Mouse (Mus musculus): ENCODE results near the gene Hist1h3h. TPM values are rescaled to one million over a fixed set of nuclear protein-coding genes. Genes with fewer than 3 reads are reported as not detected.
"Not testable (repeated sequence)": the region's sequence is repeated elsewhere in the genome, so short reads cannot be mapped to it uniquely, and the experiment has no call there.

Gene Hist1h3h
- polyA plus RNA-seq (2015; fragmentation: Nextera tagmentation; extraction: Ambion mirVana): 1.1 TPM in 1 of 2 replicates, not detected in the other

DNA sequence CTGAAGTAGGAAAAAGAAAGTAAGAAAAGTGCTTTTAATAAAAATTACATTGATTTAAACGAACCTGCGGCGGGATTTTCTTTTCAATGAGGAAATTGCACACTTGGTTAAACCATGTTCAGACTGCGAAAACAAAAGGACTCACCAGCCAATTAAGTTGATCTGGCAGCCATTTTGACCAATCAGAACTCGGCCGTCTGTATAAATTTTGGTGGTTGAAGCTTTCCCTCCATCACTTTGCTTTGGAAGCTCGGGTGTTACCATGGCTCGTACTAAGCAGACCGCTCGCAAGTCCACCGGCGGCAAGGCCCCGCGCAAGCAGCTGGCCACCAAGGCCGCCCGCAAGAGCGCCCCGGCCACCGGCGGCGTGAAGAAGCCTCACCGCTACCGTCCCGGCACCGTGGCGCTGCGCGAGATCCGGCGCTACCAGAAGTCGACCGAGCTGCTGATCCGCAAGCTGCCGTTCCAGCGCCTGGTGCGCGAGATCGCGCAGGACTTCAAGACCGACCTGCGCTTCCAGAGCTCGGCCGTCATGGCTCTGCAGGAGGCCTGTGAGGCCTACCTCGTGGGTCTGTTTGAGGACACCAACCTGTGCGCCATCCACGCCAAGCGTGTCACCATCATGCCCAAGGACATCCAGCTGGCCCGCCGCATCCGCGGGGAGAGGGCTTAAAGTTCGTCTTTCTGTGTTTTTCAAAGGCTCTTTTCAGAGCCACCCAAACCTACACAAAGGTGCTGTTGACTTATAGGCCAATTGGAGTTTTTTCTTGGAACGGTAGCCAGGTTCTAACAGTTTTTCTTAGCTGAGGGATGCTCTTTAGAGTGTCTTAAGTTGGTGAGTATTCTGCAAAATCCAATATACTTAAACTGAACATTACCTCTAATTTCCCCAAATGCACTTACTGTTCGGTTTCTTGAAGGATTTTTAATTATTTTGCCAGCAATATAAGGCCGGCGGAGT, at the start of gene Hist1h3h:
TSS of gene Hist1h3h (plus strand) at position 263 of the 961 bp plus-strand sequence.
- H3K36me3 ChIP-seq (replicated peaks); H3K9me3 ChIP-seq; H3K27me3 ChIP-seq (replicated peaks): not testable (repeated sequence)
- WGBS: under 1% methylated on average over 31 of the region's 56 CpGs
- H3K27ac ChIP-seq: peak within 1 kb of the TSS; percentile 91
- peak within 1 kb of the TSS; percentile 52 for H3K9ac ChIP-seq
- peaks cover 35% of the 10 kb centered on the region for H3K4me1 ChIP-seq
- peak within 1 kb of the TSS; percentile 78 for H3K4me2 ChIP-seq
- peak; percentile 45 for ATAC-seq (replicated peaks)
- peak within 1 kb of the TSS; percentile 44 for H3K4me3 ChIP-seq

DNA sequence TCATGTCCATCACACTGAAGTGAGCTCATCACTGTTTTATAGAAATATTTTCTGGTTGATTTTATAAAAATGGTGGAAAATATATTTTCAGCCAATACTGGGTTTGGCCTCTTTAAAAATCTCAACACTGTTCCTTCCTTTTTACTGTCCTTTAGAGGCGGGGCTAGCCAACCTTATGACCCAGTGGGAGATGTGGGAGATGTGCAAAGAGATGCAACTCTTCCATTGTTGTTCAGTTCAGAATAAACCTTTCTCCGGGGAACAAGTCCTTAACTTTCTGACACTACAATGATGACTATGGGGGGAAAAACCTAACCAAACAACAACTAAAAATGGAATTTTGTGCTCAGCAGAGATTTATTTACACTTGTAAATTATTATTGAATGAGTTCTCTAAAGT, 40.2 kb upstream of the Hist1h3h start, which contains the start of gene Olfr1360:
TSS of gene Olfr1360 (minus strand) at position 101 of the 400 bp plus-strand sequence.
- Histone ChIP-seq H3K9me3 (no peaks in the 10 kb centered on the region), H3K4me3 (no peak within 1 kb of the TSS), H3K9ac (no peak within 1 kb of the TSS), H3K27me3 (replicated peaks) (no peaks in the 10 kb centered on the region), H3K4me1 (no peaks in the 10 kb centered on the region), H3K36me3 (replicated peaks) (no peaks in the 10 kb centered on the region), H3K27ac (no peak within 1 kb of the TSS), H3K4me2 (no peak within 1 kb of the TSS)
- no peak for ATAC-seq (replicated peaks)
- WGBS: 88% methylated on average over 2 of the region's 2 CpGs

DNA sequence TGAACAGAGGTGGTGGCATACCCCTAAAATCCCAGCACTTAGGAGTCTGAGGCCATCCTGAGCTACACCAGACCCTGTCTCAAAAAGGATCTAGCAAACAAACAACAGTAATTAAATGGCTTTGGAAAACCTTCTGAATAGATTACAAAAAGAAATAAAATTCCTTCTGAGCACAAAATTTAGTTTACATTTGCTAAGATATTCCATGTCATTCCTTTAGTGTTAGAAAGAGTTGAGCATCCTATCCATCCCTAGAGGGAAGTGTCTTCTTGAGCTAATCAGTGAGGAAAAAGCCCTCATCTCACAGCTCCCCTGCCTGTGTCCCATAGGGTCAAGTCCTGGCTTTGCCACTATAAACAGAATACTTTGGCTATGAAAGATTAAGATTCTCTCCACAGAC, 19.6 kb upstream of the Hist1h3h start, which contains the start of gene Olfr1359:
TSS of gene Olfr1359 (plus strand) at position 301 of the 400 bp plus-strand sequence.
- no peak for ATAC-seq (replicated peaks)
- H3K4me1 ChIP-seq: no peaks in the 10 kb centered on the region
- H3K27me3 ChIP-seq (replicated peaks): no peaks in the 10 kb centered on the region
- no peak within 1 kb of the TSS for H3K4me2 ChIP-seq
- H3K27ac ChIP-seq: no peak within 1 kb of the TSS
- H3K4me3 ChIP-seq: no peak within 1 kb of the TSS
- no peaks in the 10 kb centered on the region for H3K9me3 ChIP-seq
- H3K36me3 ChIP-seq (replicated peaks): no peaks in the 10 kb centered on the region
- H3K9ac ChIP-seq: no peak within 1 kb of the TSS

DNA sequence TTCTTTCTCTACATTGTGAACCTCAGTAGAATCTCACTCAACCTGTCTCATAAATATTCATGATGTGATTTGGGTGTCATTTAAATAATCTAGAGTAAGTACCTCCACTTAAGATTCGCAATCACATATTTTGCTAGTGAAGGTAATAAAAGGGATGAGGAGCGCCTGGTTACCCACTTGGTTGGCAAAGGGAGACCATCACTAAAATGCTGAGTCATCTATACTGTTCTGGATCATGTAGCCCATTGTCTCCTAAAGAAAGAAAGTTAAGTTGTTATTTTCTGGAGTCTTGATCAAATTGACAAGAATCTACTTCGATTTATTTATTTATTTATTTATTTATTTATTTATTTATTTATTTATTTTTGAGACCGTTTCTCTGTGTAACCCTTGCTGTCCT, 10.8 kb upstream of the Hist1h3h start:
- Histone ChIP-seq H3K9ac (no peak overlapping the region), H3K27ac (no peak overlapping the region), H3K36me3 (replicated peaks) (no peaks in the 10 kb centered on the region), H3K4me1 (no peaks in the 10 kb centered on the region), H3K4me2 (no peak overlapping the region), H3K27me3 (replicated peaks) (no peaks in the 10 kb centered on the region), H3K9me3 (no peaks in the 10 kb centered on the region), H3K4me3 (no peak overlapping the region)
- no peak for ATAC-seq (replicated peaks)
- 77% methylated on average over 4 of the region's 4 CpGs for WGBS

DNA sequence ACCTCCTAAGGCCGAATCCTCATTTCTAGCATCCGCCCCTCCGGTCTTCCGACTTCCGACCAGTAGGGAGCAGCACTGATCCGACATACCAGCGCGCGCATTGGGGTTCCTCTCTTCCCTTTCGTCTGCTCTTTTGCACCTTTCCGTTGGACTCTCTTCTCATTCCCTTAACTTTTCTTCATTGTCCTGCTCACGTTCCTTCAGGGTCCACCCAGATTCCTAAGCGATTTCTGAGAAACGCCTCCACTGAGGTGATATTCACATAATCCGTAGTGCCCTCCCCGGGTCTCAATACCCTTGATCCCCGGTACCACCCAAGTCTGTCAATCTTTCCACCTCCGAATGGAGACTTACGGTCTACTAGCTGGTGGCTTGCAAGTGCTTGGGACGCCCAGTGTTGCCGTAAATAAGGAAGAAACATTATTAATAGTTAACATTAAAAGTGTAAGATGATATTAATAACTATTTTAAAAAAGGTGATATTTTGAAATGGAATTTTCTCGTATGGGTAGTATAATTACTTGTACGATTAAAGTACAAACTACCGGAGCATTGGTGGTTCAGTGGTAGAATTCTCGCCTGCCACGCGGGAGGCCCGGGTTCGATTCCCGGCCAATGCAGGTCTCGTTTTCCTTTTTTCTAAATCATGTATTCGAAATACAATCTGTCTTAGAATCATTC, 7.3 kb upstream of the Hist1h3h start:
- Histone ChIP-seq H3K36me3 (replicated peaks) (no peaks in the 10 kb centered on the region), H3K9ac (peak overlapping the region; percentile 31), H3K4me1 (peaks cover 4% of the 10 kb centered on the region), H3K27me3 (replicated peaks) (no peaks in the 10 kb centered on the region), H3K9me3 (no peaks in the 10 kb centered on the region), H3K27ac (peak overlapping the region; percentile 63), H3K4me2 (peak overlapping the region; percentile 77), H3K4me3 (peak overlapping the region; percentile 47)
- peak; percentile 88 for ATAC-seq (replicated peaks)
- WGBS: 0% methylated on average over 32 of the region's 32 CpGs

DNA sequence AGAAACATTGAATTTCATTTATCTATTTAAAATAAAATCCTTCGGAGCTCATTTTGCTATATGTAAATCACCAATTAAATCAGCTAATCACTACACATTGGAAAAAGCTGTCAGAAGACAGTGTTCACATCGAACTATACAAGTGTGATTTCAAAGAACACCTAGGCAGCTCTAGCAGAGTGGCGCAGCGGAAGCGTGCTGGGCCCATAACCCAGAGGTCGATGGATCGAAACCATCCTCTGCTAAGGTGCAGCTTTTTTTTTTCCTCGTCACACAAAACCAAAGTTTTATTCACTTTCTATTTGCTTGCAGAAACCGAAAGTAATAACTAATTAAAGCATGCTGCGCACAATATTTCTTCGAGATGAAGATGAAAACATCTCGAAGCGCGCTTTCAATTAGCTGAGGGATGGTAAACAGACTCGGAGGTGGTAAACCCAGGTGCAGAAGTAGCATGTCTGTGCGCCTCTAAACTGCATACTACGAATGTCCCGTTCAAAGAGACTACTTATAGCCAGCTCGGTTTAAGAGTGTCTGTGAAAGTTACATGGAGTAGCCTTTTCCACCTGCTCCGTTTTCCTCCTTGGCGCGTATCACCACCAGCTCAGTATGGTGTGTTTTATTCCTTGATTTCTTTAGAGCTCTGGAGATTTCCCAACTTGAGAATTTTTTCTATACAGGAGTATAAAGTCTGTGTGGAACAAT, 6.5 kb upstream of the Hist1h3h start:
- H3K27ac ChIP-seq: no peak overlapping the region

DNA sequence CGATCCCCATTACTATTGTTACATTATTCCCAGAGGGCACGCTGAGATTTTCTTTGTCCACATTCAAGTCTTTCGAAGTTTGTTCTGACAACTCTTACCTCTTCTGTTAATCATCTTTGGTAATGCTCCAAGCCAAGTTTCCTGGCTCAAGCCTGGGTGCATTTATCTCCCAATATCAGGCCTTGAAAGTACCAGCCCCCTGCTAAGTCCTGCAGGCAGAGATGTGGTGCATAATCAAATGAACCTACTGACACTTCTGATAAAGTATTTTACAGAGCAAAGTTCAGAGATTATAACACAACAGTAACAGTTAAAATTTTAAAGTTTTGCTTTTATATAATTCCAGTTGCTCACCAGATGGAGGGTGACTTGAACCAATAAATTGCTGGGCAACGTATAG, 5.8 kb upstream of the Hist1h3h start:
- Histone ChIP-seq H3K36me3 (replicated peaks) (no peaks in the 10 kb centered on the region), H3K4me1 (peaks cover 9% of the 10 kb centered on the region), H3K9ac (no peak overlapping the region), H3K27ac (no peak overlapping the region), H3K4me3 (peak overlapping the region; percentile 47), H3K9me3 (no peaks in the 10 kb centered on the region), H3K27me3 (replicated peaks) (no peaks in the 10 kb centered on the region), H3K4me2 (peak overlapping the region; percentile 77)
- ATAC-seq (replicated peaks): no peak
- 23% methylated on average over 4 of the region's 4 CpGs for WGBS

More for the DNA sequence above, 6.5 kb upstream of the Hist1h3h start:
- Histone ChIP-seq H3K27me3 (replicated peaks) (no peaks in the 10 kb centered on the region), H3K9ac (peak overlapping the region; percentile 29), H3K4me3 (peak overlapping the region; percentile 47), H3K9me3 (no peaks in the 10 kb centered on the region), H3K36me3 (replicated peaks) (no peaks in the 10 kb centered on the region), H3K4me1 (peaks cover 9% of the 10 kb centered on the region), H3K4me2 (peak overlapping the region; percentile 77)
- 2% methylated on average over 22 of the region's 22 CpGs for WGBS
- peak; percentile 89 for ATAC-seq (replicated peaks)

DNA sequence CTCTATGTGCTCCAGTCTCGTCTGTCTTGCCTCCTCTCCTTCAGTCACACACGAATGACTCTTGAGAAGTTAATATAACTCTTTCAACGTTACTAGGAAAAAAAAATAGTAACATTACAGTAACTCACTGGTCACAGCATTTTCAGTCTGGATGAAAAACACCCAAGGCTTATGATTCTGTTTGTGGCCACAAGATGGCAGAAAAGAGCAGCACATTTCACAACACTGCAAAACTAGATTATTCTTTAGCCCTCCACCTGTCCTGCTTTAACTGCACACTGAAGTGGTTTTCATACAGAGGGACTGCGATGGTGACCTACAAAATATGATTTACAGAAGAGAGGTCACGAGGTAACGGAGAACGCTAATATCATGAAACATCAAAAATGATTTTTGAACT, 2.7 kb upstream of the Hist1h3h start:
- Histone ChIP-seq H3K9me3 (no peaks in the 10 kb centered on the region), H3K27me3 (replicated peaks) (no peaks in the 10 kb centered on the region), H3K4me1 (peaks cover 24% of the 10 kb centered on the region), H3K36me3 (replicated peaks) (no peaks in the 10 kb centered on the region), H3K27ac (peak overlapping the region; percentile 91; the same call in 1 of the 2 replicates), H3K4me3 (peak overlapping the region; percentile 44), H3K4me2 (peak overlapping the region; percentile 78), H3K9ac (peak overlapping the region; percentile 1; the same call in 1 of the 2 replicates)
- 2% methylated on average over 7 of the region's 7 CpGs for WGBS
- no peak for ATAC-seq (replicated peaks)

DNA sequence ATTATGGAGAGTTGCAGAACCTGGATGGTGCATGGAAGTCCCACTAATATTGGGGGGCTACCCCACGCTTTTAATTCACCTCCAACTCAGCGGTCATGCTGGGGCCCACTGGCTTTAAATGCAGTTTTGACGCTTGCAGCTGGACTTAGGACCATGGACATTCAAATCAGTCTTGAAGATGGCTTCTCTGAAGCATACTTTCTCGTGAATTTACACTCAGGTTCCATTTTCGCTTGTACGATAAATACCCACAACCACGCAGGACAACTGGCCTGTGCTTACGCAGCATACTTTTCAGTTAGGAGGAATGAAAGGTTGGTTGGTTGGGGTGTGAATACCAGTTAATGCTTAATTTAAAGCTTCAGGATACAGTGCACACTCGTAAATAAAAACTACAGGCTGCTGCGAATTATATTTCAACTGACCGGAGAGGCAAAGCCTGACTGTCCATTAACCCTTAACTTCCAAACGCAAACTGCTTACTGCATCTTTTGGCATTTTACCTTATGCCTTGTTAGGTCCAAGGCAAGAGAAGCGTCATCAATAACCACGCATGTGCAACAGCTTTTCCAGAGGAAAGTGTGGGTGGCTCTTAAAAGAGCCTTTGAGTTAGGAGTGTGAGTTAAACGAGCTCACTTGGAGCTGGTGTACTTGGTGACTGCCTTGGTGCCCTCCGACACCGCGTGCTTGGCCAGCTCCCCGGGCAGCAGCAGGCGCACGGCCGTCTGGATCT, 2.2 kb upstream of the Hist1h3h start:
- under 1% methylated on average over 22 of the region's 22 CpGs for WGBS
- Histone ChIP-seq H3K4me2 (peak overlapping the region; percentile 78), H3K9ac (peak overlapping the region; percentile 1; the same call in 1 of the 2 replicates), H3K9me3 (no peaks in the 10 kb centered on the region), H3K36me3 (replicated peaks) (no peaks in the 10 kb centered on the region), H3K27ac (peak overlapping the region; percentile 91), H3K27me3 (replicated peaks) (no peaks in the 10 kb centered on the region), H3K4me1 (peaks cover 24% of the 10 kb centered on the region), H3K4me3 (peak overlapping the region; percentile 44)
- ATAC-seq (replicated peaks): no peak

DNA sequence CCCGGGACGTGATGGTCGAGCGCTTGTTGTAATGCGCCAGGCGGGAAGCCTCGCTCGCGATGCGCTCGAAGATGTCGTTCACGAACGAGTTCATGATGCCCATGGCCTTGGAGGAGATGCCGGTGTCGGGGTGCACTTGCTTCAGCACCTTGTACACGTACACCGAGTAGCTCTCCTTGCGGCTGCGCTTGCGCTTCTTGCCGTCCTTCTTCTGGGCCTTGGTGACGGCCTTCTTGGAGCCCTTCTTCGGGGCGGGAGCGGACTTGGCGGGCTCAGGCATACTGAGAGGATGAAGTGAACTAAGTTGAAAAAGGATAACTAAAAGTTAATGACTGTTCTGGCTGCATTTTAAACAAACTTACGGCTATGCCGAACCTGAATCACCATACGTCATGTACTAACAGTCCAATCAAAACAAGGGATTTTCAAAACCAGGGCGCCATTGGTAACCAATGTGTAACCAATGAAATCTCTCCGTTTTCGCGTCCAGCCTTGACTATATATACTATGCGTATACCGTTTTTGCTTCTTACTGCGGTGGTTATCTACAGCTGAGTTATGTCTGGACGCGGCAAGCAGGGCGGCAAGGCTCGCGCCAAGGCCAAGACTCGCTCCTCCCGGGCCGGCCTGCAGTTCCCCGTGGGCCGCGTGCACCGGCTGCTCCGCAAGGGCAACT, 1.5 kb upstream of the Hist1h3h start, which contains the start of the genes Hist1h2bl and Hist1h2ai:
TSS of gene Hist1h2bl (minus strand) at position 280 of the 676 bp plus-strand sequence.
TSS of gene Hist1h2ai (plus strand) at position 559 of the 676 bp plus-strand sequence.
- peak within 1 kb of the TSS; percentile 44 for H3K4me3 ChIP-seq
- WGBS: under 1% methylated on average over 37 of the region's 50 CpGs
- ATAC-seq (replicated peaks): peak; percentile 96
- peak within 1 kb of the TSS; percentile 52 for H3K9ac ChIP-seq
- peaks cover 27% of the 10 kb centered on the region for H3K4me1 ChIP-seq
- not testable (repeated sequence) for H3K27me3 ChIP-seq (replicated peaks); H3K9me3 ChIP-seq; H3K36me3 ChIP-seq (replicated peaks)
- H3K27ac ChIP-seq: peak within 1 kb of the TSS; percentile 91
- H3K4me2 ChIP-seq: peak within 1 kb of the TSS; percentile 78

Data from midbrain, embryonic 15.5 days (tissue).